In genomic region chr10:80799070-80799566, GRCm38 (mm10) we compare ENCODE assay signal across 8 mouse cellular contexts. TPM values are rescaled to one million over a fixed set of nuclear protein-coding genes. Genes with fewer than 3 reads are reported as not detected.
DNase-seq lines count a peak whose midpoint lies in the region; ATAC-seq and TF ChIP-seq lines count a peak whose summit lies in the region.

No protein-coding gene starts in this region.

- H3K27me3 ChIP-seq in kidney, embryonic 15.5 days: no peaks in the 10 kb centered on the region
- H3K27me3 ChIP-seq in hindbrain, embryonic 14.5 days (ENCODE audit: control insufficient read depth, insufficient read depth, low read length): no peaks in the 10 kb centered on the region
- no peaks in the 10 kb centered on the region for H3K27me3 ChIP-seq in myocyte (ENCODE audit: control insufficient read depth, insufficient read depth, insufficient read length)

- peak overlapping the region; percentile 74 for H3K4me3 ChIP-seq in kidney, embryonic 15.5 days (replicated peaks)
- H3K4me3 ChIP-seq in hindbrain, embryonic 14.5 days (replicated peaks; ENCODE audit: low read length): peak overlapping the region; percentile 96
- peak overlapping the region; percentile 98 for H3K4me3 ChIP-seq in myocyte

- peak overlapping the region; percentile 76 for H3K4me2 ChIP-seq in kidney, embryonic 15.5 days
- peak overlapping the region; percentile 98 for H3K4me2 ChIP-seq in hindbrain, embryonic 14.5 days (replicated peaks)
- H3K4me2 ChIP-seq in myocyte (ENCODE audit: low read depth): peak overlapping the region; percentile 97

- peaks cover 31% of the 10 kb centered on the region for H3K4me1 ChIP-seq in kidney, embryonic 15.5 days
- H3K4me1 ChIP-seq in hindbrain, embryonic 14.5 days (replicated peaks; ENCODE audit: control insufficient read depth, insufficient read depth, low read length): peaks cover 20% of the 10 kb centered on the region

- peak overlapping the region; percentile 95 for H3K9ac ChIP-seq in kidney, embryonic 15.5 days
- peak overlapping the region; percentile 97 for H3K9ac ChIP-seq in hindbrain, embryonic 14.5 days

- H3K9me3 ChIP-seq in kidney, embryonic 15.5 days (replicated peaks): no peaks in the 10 kb centered on the region
- H3K9me3 ChIP-seq in hindbrain, embryonic 14.5 days (ENCODE audit: control insufficient read depth, low read length): no peaks in the 10 kb centered on the region

- H3K36me3 ChIP-seq in kidney, embryonic 15.5 days: peaks cover 68% of the 10 kb centered on the region
- H3K36me3 ChIP-seq in hindbrain, embryonic 14.5 days (replicated peaks; ENCODE audit: control insufficient read depth, insufficient read depth): peaks cover 63% of the 10 kb centered on the region
- peaks cover 25% of the 10 kb centered on the region for H3K36me3 ChIP-seq in myocyte (ENCODE audit: control insufficient read depth, insufficient read depth)

- H3ac ChIP-seq in myocyte (ENCODE audit: control insufficient read depth, insufficient read length): peak overlapping the region; percentile 91

- no peak for TF ChIP-seq POLR2A in myocyte (IDR thresholded peaks at IDR 0.05; ENCODE audit: insufficient read length, low read depth)

- no peak for DNase-seq in kidney, postnatal 10 days
- peak; percentile 54 for DNase-seq in adipocyte (ENCODE audit: low spot score)
- DNase-seq in hindbrain, embryonic 14.5 days (ENCODE audit: low spot score): no peak
- no peak for DNase-seq in spleen, postnatal 10 days (ENCODE audit: low spot score in 2 of 2)
- DNase-seq in spleen, adult 18-20 months: no peak

- WGBS in kidney, embryonic 15.5 days: 2% methylated on average over 18 of the region's 18 CpGs
- 4% methylated on average over 18 of the region's 18 CpGs for WGBS in hindbrain, embryonic 14.5 days

- peak overlapping the region; percentile 99 for H3K27ac ChIP-seq in kidney, embryonic 15.5 days
- H3K27ac ChIP-seq in hindbrain, embryonic 14.5 days: peak overlapping the region; percentile 98

- no peak for ATAC-seq in kidney, embryonic 15.5 days (replicated peaks; ENCODE audit: low FRiP score)
- ATAC-seq in hindbrain, embryonic 14.5 days (ENCODE audit: low FRiP score): no peak
- no peak for ATAC-seq in granulocyte monocyte progenitor cell, adult 5-6 weeks (replicated peaks; ENCODE audit: poor library complexity, severe bottlenecking)

- peaks cover 58% of the 10 kb centered on the region for H3K79me2 ChIP-seq in myocyte (ENCODE audit: control insufficient read depth, insufficient read depth)

TF ChIP-seq in myocyte, 11 proteins besides CTCF, POLR2A, EP300 and RAD21:
- TF ChIP-seq CEBPB (IDR thresholded peaks at IDR 0.05; ENCODE audit: insufficient read depth, poor library complexity, severe bottlenecking) (no peak), TCF3 (IDR thresholded peaks at IDR 0.05; ENCODE audit: insufficient read length, low read depth) (no peak), POLR2AphosphoS2 (IDR thresholded peaks at IDR 0.05; ENCODE audit: insufficient read length, low read depth) (no peak)

RNA-seq across cellular contexts. Expression of gene Plekhj1, which starts 0.7 kb away (rescaled TPM):
- polyA plus RNA-seq in kidney, embryonic 15.5 days (2015; fragmentation: Nextera tagmentation; extraction: Ambion mirVana): 126 and 130 TPM in 2 replicates
- polyA plus RNA-seq in hindbrain, embryonic 14.5 days (2014; fragmentation: Nextera tagmentation; extraction: Ambion mirVana): 117 and 123 TPM in 2 replicates
- polyA plus RNA-seq in myocyte (2012; fragmentation: generic; extraction: Trizol): 69.6 TPM
- total RNA-seq in granulocyte monocyte progenitor cell, adult 5-6 weeks (2014; fragmentation: Nextera tagmentation): 99.1 and 108 TPM in 2 replicates
- 33.0 and 33.7 TPM in 2 replicates for total RNA-seq in granulocyte monocyte progenitor cell, adult 5-6 weeks (2017)

RNA-seq across cellular contexts. Expression of gene Sf3a2, which starts 1.1 kb away (rescaled TPM):
- polyA plus RNA-seq in kidney, embryonic 15.5 days (2015; fragmentation: Nextera tagmentation; extraction: Ambion mirVana): 78.2 and 92.6 TPM in 2 replicates
- polyA plus RNA-seq in hindbrain, embryonic 14.5 days (2014; fragmentation: Nextera tagmentation; extraction: Ambion mirVana): 55.6 and 62.9 TPM in 2 replicates
- polyA plus RNA-seq in myocyte (2012; fragmentation: generic; extraction: Trizol): 93.1 TPM
- total RNA-seq in granulocyte monocyte progenitor cell, adult 5-6 weeks (2014; fragmentation: Nextera tagmentation): 88.0 and 106 TPM in 2 replicates
- 13.8 and 18.3 TPM in 2 replicates for total RNA-seq in granulocyte monocyte progenitor cell, adult 5-6 weeks (2017)

RNA-seq across cellular contexts. Expression of gene Amh, which starts 5.9 kb away (rescaled TPM):
- 0.09 TPM in 1 of 2 replicates, not detected in the other for polyA plus RNA-seq in kidney, embryonic 15.5 days (2015; fragmentation: Nextera tagmentation; extraction: Ambion mirVana)
- 0.16 TPM in 1 of 2 replicates, not detected in the other for polyA plus RNA-seq in hindbrain, embryonic 14.5 days (2014; fragmentation: Nextera tagmentation; extraction: Ambion mirVana)
- polyA plus RNA-seq in myocyte (2012; fragmentation: generic; extraction: Trizol): 0.76 TPM
- not detected in 2 replicates for total RNA-seq in granulocyte monocyte progenitor cell, adult 5-6 weeks (2014; fragmentation: Nextera tagmentation)
- total RNA-seq in granulocyte monocyte progenitor cell, adult 5-6 weeks (2017): 0.15 TPM in 1 of 2 replicates, not detected in the other

RNA-seq across cellular contexts. Expression of gene Jsrp1, which starts 14.2 kb away (rescaled TPM):
- 5.6 and 5.7 TPM in 2 replicates for polyA plus RNA-seq in kidney, embryonic 15.5 days (2015; fragmentation: Nextera tagmentation; extraction: Ambion mirVana)
- polyA plus RNA-seq in hindbrain, embryonic 14.5 days (2014; fragmentation: Nextera tagmentation; extraction: Ambion mirVana): 0.37 and 0.96 TPM in 2 replicates
- 343 TPM for polyA plus RNA-seq in myocyte (2012; fragmentation: generic; extraction: Trizol)
- not detected in 2 replicates for total RNA-seq in granulocyte monocyte progenitor cell, adult 5-6 weeks (2014; fragmentation: Nextera tagmentation)
- total RNA-seq in granulocyte monocyte progenitor cell, adult 5-6 weeks (2017): not detected in 2 replicates

RNA-seq across cellular contexts. Expression of gene Oaz1, which starts 27.3 kb away (rescaled TPM):
- polyA plus RNA-seq in kidney, embryonic 15.5 days (2015; fragmentation: Nextera tagmentation; extraction: Ambion mirVana): 1,583 and 1,739 TPM in 2 replicates
- polyA plus RNA-seq in hindbrain, embryonic 14.5 days (2014; fragmentation: Nextera tagmentation; extraction: Ambion mirVana): 1,195 and 1,204 TPM in 2 replicates
- 1,349 TPM for polyA plus RNA-seq in myocyte (2012; fragmentation: generic; extraction: Trizol)
- total RNA-seq in granulocyte monocyte progenitor cell, adult 5-6 weeks (2014; fragmentation: Nextera tagmentation): 1,332 and 1,363 TPM in 2 replicates
- 324 and 374 TPM in 2 replicates for total RNA-seq in granulocyte monocyte progenitor cell, adult 5-6 weeks (2017)
